Comparison of ENCODE assay signal across 8 mouse cellular contexts in genomic region chr1:34510575-34510981, GRCm38 (mm10). TPM values are rescaled to one million over a fixed set of nuclear protein-coding genes. Genes with fewer than 3 reads are reported as not detected.
DNase-seq lines count a peak whose midpoint lies in the region; ATAC-seq and TF ChIP-seq lines count a peak whose summit lies in the region.

No protein-coding gene starts in this region.

- H3K4me1 ChIP-seq in embryonic facial prominence, embryonic 11.5 days (ENCODE audit: control insufficient read depth, insufficient read depth, low read length), result no peaks in the 10 kb centered on the region
- 0 out of 2 replicates have a peak, but pooled peaks cover 6% of the 10 kb centered on the region for H3K4me1 ChIP-seq in limb, embryonic 15.5 days
- peaks cover 4% of the 10 kb centered on the region; the same call in 1 of the 2 replicates for H3K4me1 ChIP-seq in neural tube, embryonic 13.5 days (replicated peaks)

- peak overlapping the region; percentile 25 for H3K4me2 ChIP-seq in embryonic facial prominence, embryonic 11.5 days (ENCODE audit: low read depth, low read length)
- peak overlapping the region; percentile 35; the same call in 1 of the 2 replicates for H3K4me2 ChIP-seq in limb, embryonic 15.5 days
- 0 out of 2 replicates have a peak overlapping the region, but pooled peaks have one; percentile 16 for H3K4me2 ChIP-seq in neural tube, embryonic 13.5 days

- H3K27ac ChIP-seq in layer of hippocampus, adult 2 months, result no peak overlapping the region
- H3K27ac ChIP-seq in embryonic facial prominence, embryonic 11.5 days (replicated peaks; ENCODE audit: low read depth, low read length), result no peak overlapping the region
- H3K27ac ChIP-seq in limb, embryonic 15.5 days, result no peak overlapping the region
- no peak overlapping the region for H3K27ac ChIP-seq in neural tube, embryonic 13.5 days (replicated peaks)

- H3K9ac ChIP-seq in embryonic facial prominence, embryonic 11.5 days (replicated peaks; ENCODE audit: low read length), result no peak overlapping the region
- no peak overlapping the region for H3K9ac ChIP-seq in limb, embryonic 15.5 days
- H3K9ac ChIP-seq in neural tube, embryonic 13.5 days, result no peak overlapping the region

- no peaks in the 10 kb centered on the region for H3K36me3 ChIP-seq in embryonic facial prominence, embryonic 11.5 days (replicated peaks; ENCODE audit: control insufficient read depth, insufficient read depth, low read depth, low read length)
- no peaks in the 10 kb centered on the region for H3K36me3 ChIP-seq in limb, embryonic 15.5 days
- H3K36me3 ChIP-seq in neural tube, embryonic 13.5 days, result no peaks in the 10 kb centered on the region

- no peak for TF ChIP-seq CTCF in layer of hippocampus, adult 2 months (conservative IDR thresholded peaks at IDR 0.05)

- ATAC-seq in embryonic facial prominence, embryonic 11.5 days (replicated peaks; ENCODE audit: insufficient number of reproducible peaks, low FRiP score, low TSS enrichment, low read depth), result no peak
- ATAC-seq in limb, embryonic 15.5 days (ENCODE audit: insufficient number of reproducible peaks, low FRiP score, low TSS enrichment, low read depth), result no peak
- ATAC-seq in neural tube, embryonic 13.5 days (ENCODE audit: low read depth), result no peak

- H3K9me3 ChIP-seq in embryonic facial prominence, embryonic 11.5 days (replicated peaks; ENCODE audit: control insufficient read depth, low read length), result no peaks in the 10 kb centered on the region
- H3K9me3 ChIP-seq in limb, embryonic 15.5 days, result no peaks in the 10 kb centered on the region
- H3K9me3 ChIP-seq in neural tube, embryonic 13.5 days, result peaks cover 7% of the 10 kb centered on the region; the same call in 1 of the 2 replicates

- H3K27me3 ChIP-seq in embryonic facial prominence, embryonic 11.5 days (ENCODE audit: control insufficient read depth, insufficient read depth, low read length), result no peaks in the 10 kb centered on the region
- H3K27me3 ChIP-seq in limb, embryonic 15.5 days, result no peaks in the 10 kb centered on the region
- no peaks in the 10 kb centered on the region for H3K27me3 ChIP-seq in neural tube, embryonic 13.5 days

- DNase-seq in layer of hippocampus, adult 9-11 months, result peak; percentile 8
- no peak for DNase-seq in layer of hippocampus, adult 2 months (ENCODE audit: low spot score in 2 of 2)
- peak; percentile 19 for DNase-seq in embryonic facial prominence, embryonic 11.5 days (ENCODE audit: low spot score)
- DNase-seq in cerebellum, adult 18-20 months, result no peak
- DNase-seq in ovary, postnatal 14 days (ENCODE audit: low spot score), result no peak
- no peak for DNase-seq in adrenal gland, adult 8-10 months

- no peak overlapping the region for H3K4me3 ChIP-seq in layer of hippocampus, adult 2 months
- H3K4me3 ChIP-seq in embryonic facial prominence, embryonic 11.5 days (ENCODE audit: low read depth, low read length), result no peak overlapping the region
- no peak overlapping the region for H3K4me3 ChIP-seq in limb, embryonic 15.5 days
- no peak overlapping the region for H3K4me3 ChIP-seq in neural tube, embryonic 13.5 days

- 5% methylated on average over 7 of the region's 7 CpGs for WGBS in embryonic facial prominence, embryonic 11.5 days
- 2% methylated on average over 7 of the region's 7 CpGs for WGBS in limb, embryonic 15.5 days
- 12% methylated on average over 7 of the region's 7 CpGs for WGBS in neural tube, embryonic 13.5 days

RNA-seq across cellular contexts. Expression of gene Prss39, which starts 12.4 kb away (rescaled TPM):
- not detected for total RNA-seq in layer of hippocampus, adult 2 months (2021)
- polyA plus RNA-seq in embryonic facial prominence, embryonic 11.5 days (2014; fragmentation: Nextera tagmentation; extraction: Ambion mirVana), result not detected in 2 replicates
- polyA plus RNA-seq in limb, embryonic 15.5 days (2015; fragmentation: Nextera tagmentation; extraction: Ambion mirVana), result not detected in 2 replicates
- not detected in 2 replicates for polyA plus RNA-seq in neural tube, embryonic 13.5 days (2015; fragmentation: Nextera tagmentation; extraction: Ambion mirVana)
- total RNA-seq in adrenal gland, adult 8-10 months (2022), result not detected

RNA-seq across cellular contexts. Expression of gene Cfc1, which starts 24.9 kb away (rescaled TPM):
- under 1 TPM in 1 of 2 experiments, not detected in 1; 0.36 TPM for total RNA-seq in layer of hippocampus, adult 2 months (2021)
- not detected in 2 replicates for polyA plus RNA-seq in embryonic facial prominence, embryonic 11.5 days (2014; fragmentation: Nextera tagmentation; extraction: Ambion mirVana)
- polyA plus RNA-seq in limb, embryonic 15.5 days (2015; fragmentation: Nextera tagmentation; extraction: Ambion mirVana), result 0.96 TPM in 2 replicates
- polyA plus RNA-seq in neural tube, embryonic 13.5 days (2015; fragmentation: Nextera tagmentation; extraction: Ambion mirVana), result not detected in 2 replicates
- not detected for total RNA-seq in adrenal gland, adult 8-10 months (2022)

RNA-seq across cellular contexts. Expression of gene Prss40, which starts 50.2 kb away (rescaled TPM):
- total RNA-seq in layer of hippocampus, adult 2 months (2021), result not detected
- not detected in 2 replicates for polyA plus RNA-seq in embryonic facial prominence, embryonic 11.5 days (2014; fragmentation: Nextera tagmentation; extraction: Ambion mirVana)
- 0.14 TPM in 1 of 2 replicates, not detected in the other for polyA plus RNA-seq in limb, embryonic 15.5 days (2015; fragmentation: Nextera tagmentation; extraction: Ambion mirVana)
- polyA plus RNA-seq in neural tube, embryonic 13.5 days (2015; fragmentation: Nextera tagmentation; extraction: Ambion mirVana), result not detected in 2 replicates
- not detected for total RNA-seq in adrenal gland, adult 8-10 months (2022)

RNA-seq across cellular contexts. Expression of gene Ptpn18, which starts 51.0 kb away (rescaled TPM):
- 1 to 10 TPM; 5.0 to 6.3 TPM for total RNA-seq in layer of hippocampus, adult 2 months (2021)
- polyA plus RNA-seq in embryonic facial prominence, embryonic 11.5 days (2014; fragmentation: Nextera tagmentation; extraction: Ambion mirVana), result 4.2 and 8.6 TPM in 2 replicates
- 17.4 TPM in 2 replicates for polyA plus RNA-seq in limb, embryonic 15.5 days (2015; fragmentation: Nextera tagmentation; extraction: Ambion mirVana)
- 6.3 and 10.0 TPM in 2 replicates for polyA plus RNA-seq in neural tube, embryonic 13.5 days (2015; fragmentation: Nextera tagmentation; extraction: Ambion mirVana)
- 1 to 10 TPM; 5.3 to 10.0 (median 7.2) TPM for total RNA-seq in adrenal gland, adult 8-10 months (2022)

Comparison
In these comparisons a context has a peak if more than half of its experiments do, and no peak if none do; other contexts are left out.
1. DNase-seq: peak in layer of hippocampus, adult 9-11 months (single experiment) and embryonic facial prominence, embryonic 11.5 days (single experiment); none in layer of hippocampus, adult 2 months (0 of 2), cerebellum, adult 18-20 months (0 of 2), ovary, postnatal 14 days (single experiment) and adrenal gland, adult 8-10 months (single experiment).
2. Peak in every context shown above with its lines, with median percentiles within 50 percentile points of each other: H3K4me2 ChIP-seq.